Mouse (Mus musculus) kidney, adult 8-10 months (tissue): Measurements from ENCODE around the gene Mrpl4.
"Not testable (repeated sequence)": the region's sequence is repeated elsewhere in the genome, so short reads cannot be mapped to it uniquely, and the experiment has no call there.

ENCODE experiments used
- DNase-seq, 2 experiments: peaks; one replicate each; pipeline ENCODE4 v3.0.0; 2022

Mrpl4 gene

DNA sequence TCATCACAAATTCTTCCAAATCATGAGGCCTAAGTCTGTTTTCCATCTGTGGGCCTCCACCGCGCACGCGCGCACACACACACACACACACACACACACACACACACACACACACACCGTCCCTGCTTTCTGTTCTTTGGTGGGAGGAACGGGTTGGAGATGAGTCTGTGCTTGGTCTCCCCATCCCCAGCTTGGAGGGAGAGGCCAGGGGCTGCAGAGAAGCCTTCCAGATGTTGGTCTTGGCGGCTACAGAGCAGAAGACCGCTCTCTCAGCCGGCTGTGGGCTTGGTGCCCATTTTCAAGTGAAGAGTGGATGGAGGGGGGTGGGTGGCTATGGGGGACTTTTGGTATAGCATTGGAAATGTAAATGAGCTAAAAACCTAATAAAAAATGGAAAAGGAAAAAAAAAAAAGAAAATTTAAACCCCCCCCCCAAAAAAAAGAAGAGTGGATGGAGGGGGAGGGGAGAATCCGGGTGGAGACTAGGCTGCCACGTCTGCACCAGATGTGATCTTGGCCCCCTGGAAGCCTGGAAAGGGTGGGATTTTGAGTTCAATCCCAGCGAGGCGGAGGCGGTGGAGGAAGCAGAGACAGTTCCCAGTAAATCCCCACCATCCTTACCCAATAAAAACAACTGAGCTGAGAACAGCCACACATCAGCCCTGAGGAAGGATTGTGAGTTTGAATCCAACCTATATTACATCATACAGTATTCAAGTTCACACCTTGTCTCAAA is 15.4 kb upstream of the Mrpl4 start:
- DNase-seq, result no peak

DNA sequence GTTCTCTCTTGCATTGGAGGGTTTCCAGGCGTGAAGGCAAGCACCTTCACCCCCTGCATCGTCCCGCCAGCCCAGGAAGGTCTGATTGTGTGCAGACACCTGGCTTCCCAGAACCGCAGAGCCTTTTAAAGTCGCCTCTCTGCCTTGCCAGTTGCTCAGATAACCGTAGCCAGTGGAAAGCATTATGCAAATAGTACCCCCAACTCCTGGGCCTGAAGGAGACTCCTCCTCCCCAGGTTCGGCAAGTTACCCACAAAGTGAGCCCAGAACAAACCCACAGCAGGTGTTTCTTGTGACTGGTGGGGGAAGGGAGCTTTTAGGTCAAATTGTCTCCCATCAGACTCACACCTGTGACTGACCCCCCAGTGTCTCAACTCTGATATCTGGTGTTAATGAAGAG is 14.6 kb upstream of the Mrpl4 start:
- no peak for DNase-seq

DNA sequence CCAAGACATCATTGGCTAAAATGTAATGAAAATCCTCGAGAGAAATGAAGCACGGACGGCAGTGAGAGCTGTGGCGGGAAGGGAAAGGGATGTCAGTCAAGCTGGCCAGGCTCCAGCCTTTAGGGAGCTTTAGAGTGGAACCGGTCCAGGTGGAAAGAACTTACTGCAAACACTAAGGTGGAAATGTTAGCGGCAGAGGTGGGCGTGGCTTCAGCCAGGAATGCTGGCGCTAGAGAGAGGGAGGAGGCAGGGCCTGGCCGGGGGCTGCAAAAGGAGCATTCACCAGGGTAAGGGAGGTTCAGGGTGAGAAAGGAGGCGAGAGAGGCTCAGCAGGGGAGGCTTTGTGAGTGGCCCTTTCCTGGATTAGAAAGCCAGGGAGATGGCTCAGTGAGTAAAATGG is 11.7 kb upstream of the Mrpl4 start:
- DNase-seq, result peak; percentile 65

GRCm38 (mm10) chr9:20991587-20991986 is 11.0 kb upstream of the Mrpl4 start:
- DNase-seq, result no peak

DNA sequence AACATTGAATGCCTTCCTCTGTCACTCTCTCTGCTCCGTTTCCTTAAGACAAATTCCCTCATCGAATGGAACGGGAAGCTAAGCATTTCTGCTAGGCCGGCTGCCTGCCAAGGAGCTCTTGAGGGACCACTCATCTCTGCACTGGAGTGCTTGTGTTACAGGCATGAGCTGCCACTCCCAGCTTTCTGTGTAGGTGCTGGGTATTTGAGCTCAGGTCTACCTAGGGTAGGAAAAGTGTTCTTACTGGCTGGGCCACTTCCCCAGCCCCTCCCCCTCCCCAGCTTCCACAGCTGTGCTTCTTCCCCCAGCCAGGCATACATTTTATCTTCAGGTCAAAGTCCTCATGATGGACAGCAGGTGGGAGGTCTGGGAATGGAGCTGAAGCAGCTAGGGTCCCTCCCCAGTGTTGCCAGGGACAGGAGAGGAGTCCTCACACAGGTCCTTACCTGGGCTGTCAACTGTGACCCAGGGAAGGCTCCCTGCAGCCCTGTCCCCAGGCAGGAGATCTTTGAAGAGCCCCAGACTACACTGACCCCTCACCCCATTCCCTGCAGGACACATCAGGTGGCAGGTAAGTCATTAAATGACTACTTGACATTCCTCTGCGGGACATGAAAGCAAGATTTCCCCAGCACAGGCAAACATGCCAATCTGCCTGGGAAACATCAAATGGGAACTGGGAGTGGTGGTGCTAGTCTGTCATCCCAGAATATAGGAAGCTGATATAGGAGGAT is 9.2 kb upstream of the Mrpl4 start:
- DNase-seq, result no peak

GRCm38 (mm10) chr9:20995069-20995468 is 7.5 kb upstream of the Mrpl4 start:
- DNase-seq, result peak; percentile 66 to 81

DNA sequence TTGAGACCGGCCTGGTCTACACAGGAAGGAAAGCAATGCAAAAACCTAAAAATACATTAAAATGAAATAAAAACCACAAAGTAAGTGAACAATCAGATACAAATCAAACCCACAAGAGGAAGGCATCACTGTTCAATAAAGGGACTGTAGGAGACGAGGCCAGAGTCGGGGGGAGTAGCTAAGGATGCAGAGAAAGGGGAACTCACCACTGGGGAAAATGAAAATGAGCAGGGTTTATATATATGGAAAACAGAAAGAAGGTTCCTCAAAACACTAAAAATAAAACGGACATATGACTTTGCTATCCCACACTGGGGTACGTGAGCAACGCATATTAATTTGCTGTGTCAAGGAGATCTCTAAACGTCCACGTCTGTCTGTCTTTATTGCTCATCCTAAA is 5.5 kb upstream of the Mrpl4 start:
- DNase-seq, result no peak

DNA sequence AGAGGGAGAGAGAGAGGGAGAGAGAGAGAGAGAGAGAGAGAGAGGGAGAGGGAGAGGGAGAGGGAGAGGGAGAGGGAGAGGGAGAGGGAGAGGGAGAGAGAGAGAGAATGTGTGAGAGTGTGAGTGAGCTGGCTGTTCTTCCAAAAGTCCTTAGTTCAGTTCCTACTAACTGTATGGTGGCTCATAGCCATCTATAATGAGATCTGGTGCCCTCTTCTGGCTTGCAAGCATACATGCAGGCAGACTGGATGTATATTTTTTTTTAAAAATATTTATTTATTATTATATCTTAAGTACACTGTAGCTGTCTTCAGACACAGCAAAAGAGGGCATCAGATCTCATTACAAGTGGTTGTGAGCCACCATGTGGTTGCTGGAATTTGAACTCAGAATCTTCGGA is 4.2 kb upstream of the Mrpl4 start:
- not testable (repeated sequence) for DNase-seq

- DNase-seq, result peak; percentile 46 to 67
Observed at GRCm38 (mm10) chr9:21000811-21001210, 1.7 kb upstream of the Mrpl4 start.

DNA sequence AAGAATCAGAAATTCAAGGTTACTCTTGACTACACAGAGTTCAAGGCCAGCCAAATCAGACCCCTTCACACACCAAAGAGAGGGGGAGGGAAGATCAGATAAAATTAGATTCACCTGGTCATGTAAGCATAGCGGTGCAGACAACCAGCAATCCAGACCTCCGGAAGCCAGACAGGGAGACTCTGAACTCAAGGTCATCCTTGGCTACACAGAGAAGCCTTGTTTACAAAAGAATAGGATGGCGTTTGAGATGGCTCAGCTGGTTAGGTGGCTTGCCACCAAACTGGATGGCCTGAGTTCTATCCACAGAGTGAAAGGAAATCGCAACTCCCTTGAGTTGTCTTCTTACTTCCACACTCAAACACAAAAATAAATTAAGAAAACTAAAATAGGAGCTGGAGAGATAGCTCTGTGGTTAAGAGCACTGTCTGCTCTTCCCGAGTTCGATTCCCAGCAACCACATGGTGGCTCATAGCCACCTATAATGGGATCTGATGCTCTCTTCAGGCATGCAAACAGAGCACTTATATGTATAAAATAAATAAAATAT is 812 bp upstream of the Mrpl4 start:
- DNase-seq, result no peak

GRCm38 (mm10) chr9:21002270-21002626 is 290 bp upstream of the Mrpl4 start:
- DNase-seq, result no peak

- no peak for DNase-seq
Observed at GRCm38 (mm10) chr9:21007313-21007952, 4.9 kb downstream of the Mrpl4 start.

GRCm38 (mm10) chr9:21008007-21008406 is 5.5 kb downstream of the Mrpl4 start:
- DNase-seq, result no peak

DNA sequence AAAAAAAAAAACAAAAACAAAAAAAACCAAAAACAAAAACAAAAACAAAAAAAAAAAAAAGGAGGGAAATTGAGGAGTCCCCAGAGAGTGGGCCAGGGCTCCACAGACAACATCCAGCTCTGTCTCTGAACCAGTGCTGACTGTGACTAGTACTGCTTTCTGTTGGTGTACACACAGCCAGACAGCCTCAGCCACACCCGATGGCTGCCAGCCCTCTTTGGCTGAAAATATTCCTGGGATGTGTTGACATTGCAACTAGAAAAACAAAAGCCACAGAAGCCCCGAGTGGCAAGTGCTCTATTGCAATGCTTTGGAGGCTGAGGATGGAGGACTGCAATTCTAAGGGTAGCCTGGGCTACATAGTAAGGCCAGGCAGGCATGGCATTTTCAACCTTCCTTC is 7.8 kb downstream of the Mrpl4 start:
- no peak for DNase-seq

DNA sequence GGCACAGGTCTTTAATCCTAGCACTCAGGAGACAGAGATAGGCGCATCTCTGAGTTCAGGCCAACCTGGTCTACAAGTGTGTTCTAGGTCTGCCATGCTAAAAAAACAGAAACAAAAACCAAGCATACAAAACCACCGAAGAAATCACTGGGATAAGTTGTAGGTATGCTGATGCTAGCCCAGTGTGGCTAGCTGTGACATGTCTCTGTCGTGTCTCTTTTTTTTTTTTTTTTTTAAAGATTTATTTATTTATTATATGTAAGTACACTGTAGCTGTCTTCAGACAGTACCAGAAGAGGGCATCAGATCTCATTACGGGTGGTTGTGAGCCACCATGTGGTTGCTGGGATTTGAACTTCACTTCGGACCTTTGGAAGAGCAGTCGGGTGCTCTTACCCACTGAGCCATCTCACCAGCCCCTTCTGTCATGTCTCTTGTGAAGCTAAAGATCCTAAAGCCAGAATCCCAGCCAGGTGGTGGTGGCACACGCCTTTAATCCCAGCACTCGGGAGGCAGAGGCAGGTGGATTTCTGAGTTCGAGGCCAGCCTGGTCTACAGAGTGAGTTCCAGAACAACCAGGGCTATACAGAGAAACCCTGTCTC is 8.5 kb downstream of the Mrpl4 start:
- not testable (repeated sequence) for DNase-seq

DNA sequence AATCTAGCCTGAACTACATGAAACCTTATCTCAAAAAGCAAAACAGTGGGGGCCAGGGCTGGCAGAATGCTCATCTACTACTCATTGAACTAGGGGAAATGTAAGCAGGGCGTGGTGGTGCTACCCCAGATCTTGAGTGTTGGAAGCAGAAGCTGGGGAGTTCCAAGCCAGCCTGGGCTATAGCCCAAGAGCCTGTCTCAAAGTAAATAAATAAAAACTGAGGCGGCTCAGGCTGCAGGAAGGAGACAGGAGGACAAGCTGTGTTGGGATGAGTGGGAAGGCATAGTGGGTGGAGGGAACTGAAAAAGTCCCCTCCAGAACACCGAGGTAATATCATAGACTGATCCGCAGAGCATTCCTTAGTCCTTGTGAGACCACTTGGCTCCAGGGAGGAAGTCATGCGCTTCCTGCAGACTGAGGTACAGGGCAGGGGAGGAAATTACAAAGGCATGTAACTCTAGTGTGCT is 9.3 kb downstream of the Mrpl4 start:
- DNase-seq, result peak; percentile 43 to 46

GRCm38 (mm10) chr9:21012368-21012767 is 9.8 kb downstream of the Mrpl4 start:
- no peak for DNase-seq

- peak; percentile 68 to 70 for DNase-seq
Observed at GRCm38 (mm10) chr9:21014691-21015570, 12.4 kb downstream of the Mrpl4 start.

GRCm38 (mm10) chr9:21015571-21016130 is 13.1 kb downstream of the Mrpl4 start, which contains the start of gene Icam1:
Gene Icam1 (plus strand): TSS chr9:21015985.
- DNase-seq, result peak; percentile 76 to 90

DNA sequence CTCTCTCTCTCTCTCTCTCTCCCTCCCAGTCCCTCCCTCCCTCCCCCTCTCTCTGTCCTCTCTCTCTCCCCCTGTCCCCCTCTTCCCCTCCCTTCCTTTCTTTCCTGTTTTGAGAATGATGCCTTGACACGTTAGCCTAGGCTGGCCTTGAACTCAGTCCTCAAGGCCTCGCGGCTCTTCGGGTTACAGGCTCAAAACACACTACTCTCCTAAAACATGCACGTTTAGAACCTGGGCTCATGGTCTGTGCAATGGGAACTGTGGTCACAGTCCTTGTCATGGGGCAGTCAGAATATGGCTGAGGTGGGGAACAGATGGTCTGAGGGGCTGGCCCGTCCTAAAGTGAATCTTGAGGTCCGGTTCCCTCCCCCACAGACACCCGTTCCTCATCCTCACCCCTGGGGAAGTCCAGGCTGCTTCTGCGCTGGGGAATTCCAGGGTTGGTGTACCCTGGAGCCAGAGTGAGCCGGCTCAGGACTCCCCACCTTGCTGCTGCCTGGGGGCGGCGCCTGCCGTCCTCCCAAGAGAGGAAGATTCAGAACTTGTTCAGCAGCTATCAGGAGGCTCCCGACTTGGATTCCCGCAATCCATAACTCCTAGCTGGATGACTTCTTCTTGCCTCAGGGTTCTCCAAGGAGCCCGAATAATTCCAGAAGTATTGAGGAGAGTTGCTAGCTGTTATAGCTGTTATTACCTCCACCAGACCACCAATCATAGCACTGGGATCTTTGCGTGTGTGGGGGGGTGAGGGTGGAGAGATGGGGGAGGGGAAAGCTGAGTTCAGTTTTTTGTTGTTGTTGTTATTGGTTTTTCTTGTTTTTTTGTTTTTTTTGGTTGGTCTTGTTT is 14.0 kb downstream of the Mrpl4 start:
- DNase-seq, result peak in 1 of 2 experiments; percentile 19

DNA sequence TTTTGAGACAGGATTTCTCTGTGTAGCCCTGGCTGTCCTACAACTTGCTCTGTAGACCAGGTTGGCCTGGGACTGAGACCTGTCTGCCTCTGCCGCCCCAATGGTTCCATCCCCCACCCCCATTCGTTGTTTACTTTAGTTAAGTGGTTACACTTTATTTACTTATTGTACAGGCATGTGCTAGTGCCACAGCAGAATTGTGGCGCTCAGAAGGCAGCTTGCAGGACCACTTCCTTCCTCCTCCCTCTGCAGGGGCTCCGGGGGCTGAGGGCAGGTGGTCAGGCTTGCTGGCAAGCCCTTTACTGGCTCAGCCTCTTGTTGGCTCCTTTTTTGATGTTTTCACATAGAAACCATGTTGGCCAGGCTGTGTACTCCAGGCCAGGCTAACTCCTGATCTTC is 14.6 kb downstream of the Mrpl4 start:
- no peak for DNase-seq
